17 mouse cellular contexts compared by ENCODE assay signal in genomic region chr7:30566033-30566432, GRCm38 (mm10). TPM values are rescaled to one million over a fixed set of nuclear protein-coding genes. Genes with fewer than 3 reads are reported as not detected.
"Had no signal": no experiment of that assay in that cellular context is flagged by ENCODE, and none has a peak within 500 bp of the region (broad histone marks: within the 10 kb centered on the region; RNA-seq: fewer than 3 reads in every experiment).

No protein-coding gene starts in this region.

- H3K9me3 ChIP-seq: liver, embryonic 15.5 days; midbrain, embryonic 15.5 days; neural tube, embryonic 12.5 days; stomach, embryonic 15.5 days had no signal

- H3K27me3 ChIP-seq: liver, embryonic 15.5 days; midbrain, embryonic 15.5 days; neural tube, embryonic 12.5 days; stomach, embryonic 15.5 days had no signal

- H3K4me3 ChIP-seq: liver, embryonic 15.5 days; midbrain, embryonic 15.5 days; neural tube, embryonic 12.5 days; stomach, embryonic 15.5 days had no signal

- DNase-seq: left cerebral cortex, postnatal 4 days; lung, adult 2 months; lung, postnatal 36 days; retina, postnatal 1 day; right cerebral cortex, postnatal 4 days; thymus, adult 2 months; thymus, postnatal 25 days had no signal

- H3K27ac ChIP-seq: liver, embryonic 15.5 days; midbrain, embryonic 15.5 days; neural tube, embryonic 12.5 days; stomach, embryonic 15.5 days had no signal

- ATAC-seq: intestine, embryonic 16.5 days; lung, postnatal 0 days; midbrain, embryonic 15.5 days had no signal

- H3K4me2 ChIP-seq: liver, embryonic 11.5 days; liver, embryonic 15.5 days; midbrain, embryonic 11.5 days; midbrain, embryonic 15.5 days; neural tube, embryonic 12.5 days; stomach, embryonic 15.5 days had no signal

- H3K9ac ChIP-seq: liver, embryonic 15.5 days; midbrain, embryonic 15.5 days; neural tube, embryonic 12.5 days; stomach, embryonic 15.5 days had no signal

RNA-seq across cellular contexts. Expression of gene Igflr1, which starts 0.8 kb away (rescaled TPM):
- total RNA-seq: monocyte, adult 5-6 weeks; neutrophil, adult 5-6 weeks had no signal
